Mouse (Mus musculus) frontal cortex, postnatal 10 days (tissue): ENCODE data around the gene 4930562C15Rik.

Source experiments
- DNase-seq, 2 experiments: peaks; one replicate each; pipeline ENCODE4 v3.0.0; 2022; ENCODE audit warnings: low spot score in 2 of 2, mixed read lengths in 1 of 2

Gene 4930562C15Rik

GRCm38 (mm10) chr16:4861392-4861791, 26.2 kb downstream of the 4930562C15Rik start:
- DNase-seq: no peak

GRCm38 (mm10) chr16:4862863-4863483, 27.8 kb downstream of the 4930562C15Rik start:
- peak in 1 of 2 experiments; percentile 65 for DNase-seq

GRCm38 (mm10) chr16:4863742-4864141, 28.5 kb downstream of the 4930562C15Rik start:
- DNase-seq: no peak

GRCm38 (mm10) chr16:4866101-4866695, 31.0 kb downstream of the 4930562C15Rik start:
- no peak for DNase-seq

GRCm38 (mm10) chr16:4870490-4870889, 35.3 kb downstream of the 4930562C15Rik start:
- DNase-seq: no peak

GRCm38 (mm10) chr16:4871926-4872325, 36.7 kb downstream of the 4930562C15Rik start:
- no peak for DNase-seq

- no peak for DNase-seq
Observed at GRCm38 (mm10) chr16:4875198-4876032, 40.2 kb downstream of the 4930562C15Rik start.

- peak in 1 of 2 experiments; percentile 60 for DNase-seq
Observed at GRCm38 (mm10) chr16:4876033-4876680, 40.9 kb downstream of the 4930562C15Rik start.

- DNase-seq: no peak
Observed at GRCm38 (mm10) chr16:4877195-4877594, 42.0 kb downstream of the 4930562C15Rik start.

GRCm38 (mm10) chr16:4877701-4878100, 42.5 kb downstream of the 4930562C15Rik start:
- DNase-seq: no peak

- no peak for DNase-seq
Observed at GRCm38 (mm10) chr16:4878192-4878885, 43.1 kb downstream of the 4930562C15Rik start.

GRCm38 (mm10) chr16:4879101-4879707, 44.0 kb downstream of the 4930562C15Rik start:
- DNase-seq: peak in 1 of 2 experiments; percentile 54

- DNase-seq: peak; percentile 83 to 89
Observed at GRCm38 (mm10) chr16:4879708-4880124, 44.5 kb downstream of the 4930562C15Rik start.

GRCm38 (mm10) chr16:4880136-4880825, 45.1 kb downstream of the 4930562C15Rik start, which contains the start of gene Ubald1:
Gene Ubald1, minus strand, starts transcription at chr16:4880315.
- DNase-seq: peak; percentile 97 to 99

GRCm38 (mm10) chr16:4881400-4882351, 46.5 kb downstream of the 4930562C15Rik start:
- no peak for DNase-seq

- no peak for DNase-seq
Observed at GRCm38 (mm10) chr16:4884930-4885329, 49.7 kb downstream of the 4930562C15Rik start.

- DNase-seq: peak; percentile 74 to 85
Observed at GRCm38 (mm10) chr16:4885760-4886689, 50.8 kb downstream of the 4930562C15Rik start, which contains the start of gene Mgrn1. Gene Mgrn1, plus strand, starts transcription at chr16:4886249.

- no peak for DNase-seq
Observed at GRCm38 (mm10) chr16:4886690-4887020, 51.4 kb downstream of the 4930562C15Rik start.
